Mouse (Mus musculus): ENCODE measurements around the gene Lrig1. TPM values are rescaled to one million over a fixed set of nuclear protein-coding genes. Genes with fewer than 3 reads are reported as not detected.

The Lrig1 gene
- total RNA-seq, 1 experiment, result 19.1 TPM

DNA sequence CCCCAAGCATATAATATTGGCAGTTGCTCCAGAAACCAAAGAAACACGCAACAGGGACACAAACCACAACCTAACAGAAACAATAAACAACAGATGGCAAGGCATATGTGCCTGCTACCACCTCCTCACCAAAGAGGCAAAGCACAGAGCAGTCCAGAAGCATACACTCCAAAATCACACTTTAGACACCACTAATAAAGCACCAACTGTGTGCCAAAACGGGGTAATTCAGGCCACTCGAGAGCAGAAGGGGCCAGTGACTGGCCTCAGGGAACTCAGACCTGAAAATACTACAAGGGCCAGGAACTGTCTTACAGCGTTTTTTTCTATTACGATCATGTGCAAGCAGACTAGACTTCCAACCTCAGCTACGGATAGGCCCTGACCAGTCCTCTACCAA is 14.3 kb downstream of the Lrig1 start:
- no peak for DNase-seq (ENCODE audit: low read depth, low spot score)
- Histone ChIP-seq H3K4me1 (ENCODE audit: control insufficient read depth in 2 of 2, insufficient read depth in 2 of 2, low read length in 2 of 2, poor library complexity in 1 of 2) (peaks cover 2 to 20% of the 10 kb centered on the region in 2 experiments; a peak in 2 of 4 replicates), H3K36me3 (ENCODE audit: control insufficient read depth, insufficient read depth, low read length, poor library complexity, severe bottlenecking) (no peaks in the 10 kb centered on the region), H3K9ac (ENCODE audit: insufficient read depth, low read depth, low read length, poor library complexity, severe bottlenecking) (no peak overlapping the region), H3K4me3 (ENCODE audit: insufficient read depth in 1 of 2, low read depth in 1 of 2, low read length in 2 of 2, poor library complexity in 1 of 2, severe bottlenecking in 1 of 2) (no peak overlapping the region), H3K9me3 (ENCODE audit: control insufficient read depth, insufficient read depth, low read depth, low read length) (no peaks in the 10 kb centered on the region), H3K27ac (ENCODE audit: insufficient read depth, low read depth, low read length, poor library complexity, severe bottlenecking) (no peak overlapping the region)
- no peak for TF ChIP-seq ZNF384 (IDR thresholded peaks at IDR 0.05; ENCODE audit: low read depth, low read length)
- no peak for TF ChIP-seq HCFC1 (IDR thresholded peaks at IDR 0.05; ENCODE audit: borderline replicate concordance, insufficient read depth, low read length)
- TF ChIP-seq ZC3H11A (IDR thresholded peaks at IDR 0.05; ENCODE audit: borderline replicate concordance, low read depth, low read length), result no peak
- TF ChIP-seq MAFK (IDR thresholded peaks at IDR 0.05; ENCODE audit: insufficient read depth, low read depth, low read length), result no peak
- TF ChIP-seq CHD2 (IDR thresholded peaks at IDR 0.05; ENCODE audit: low read depth, low read length), result no peak
- in situ Hi-C loops (cut with MboI; ENCODE audit: low sequenced_read_pairs in 2 of 2, unreplicated experiment in 2 of 2), result no loop called here

DNA sequence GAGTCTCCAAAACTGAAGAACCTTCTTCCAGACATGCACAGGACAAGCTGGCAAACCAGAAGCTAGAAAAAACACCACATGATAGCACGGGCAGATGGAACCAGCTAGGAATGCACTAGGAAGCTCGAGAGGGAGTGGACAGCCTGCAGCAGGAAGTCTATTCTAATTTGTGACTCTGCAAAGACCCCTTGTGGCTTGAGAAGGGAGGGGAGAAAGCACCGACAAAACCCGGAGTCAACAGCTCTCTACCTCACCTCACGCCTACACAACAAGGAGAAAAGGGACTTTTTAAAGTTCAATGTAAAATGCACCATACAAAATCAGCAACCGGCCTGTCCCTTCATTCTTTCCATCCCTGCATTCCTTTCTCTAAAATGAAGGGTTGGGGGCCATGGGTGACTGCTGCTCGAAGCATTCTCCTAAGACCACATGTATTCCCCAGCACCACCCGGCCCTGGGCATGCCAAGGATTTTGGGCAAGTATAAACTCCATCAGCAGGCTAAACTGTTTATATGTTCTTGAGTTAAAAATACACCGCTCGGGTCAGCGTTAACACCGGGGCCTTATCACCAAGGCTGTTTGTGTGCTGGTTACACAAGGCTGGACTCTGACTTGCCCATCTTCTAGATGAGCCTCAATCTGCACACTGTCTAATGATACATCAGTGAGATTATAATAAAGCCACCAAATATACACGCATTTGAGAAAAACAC is 15.0 kb downstream of the Lrig1 start:
- Histone ChIP-seq H3K4me1 (ENCODE audit: control insufficient read depth in 2 of 2, insufficient read depth in 2 of 2, low read length in 2 of 2, poor library complexity in 1 of 2) (peaks cover 2 to 18% of the 10 kb centered on the region in 2 experiments; a peak in 2 of 4 replicates), H3K36me3 (ENCODE audit: control insufficient read depth, insufficient read depth, low read length, poor library complexity, severe bottlenecking) (no peaks in the 10 kb centered on the region), H3K9ac (ENCODE audit: insufficient read depth, low read depth, low read length, poor library complexity, severe bottlenecking) (no peak overlapping the region), H3K9me3 (ENCODE audit: control insufficient read depth, insufficient read depth, low read depth, low read length) (no peaks in the 10 kb centered on the region), H3K27ac (ENCODE audit: insufficient read depth, low read depth, low read length, poor library complexity, severe bottlenecking) (no peak overlapping the region), H3K4me3 (ENCODE audit: insufficient read depth in 1 of 2, low read depth in 1 of 2, low read length in 2 of 2, poor library complexity in 1 of 2, severe bottlenecking in 1 of 2) (0 out of 4 replicates have a peak overlapping the region, but pooled peaks of 1 of the 2 experiments have one; percentile 32)
- no peak for DNase-seq (ENCODE audit: low read depth, low spot score)
- TF ChIP-seq MAFK (IDR thresholded peaks at IDR 0.05; ENCODE audit: insufficient read depth, low read depth, low read length) (no peak), ZNF384 (IDR thresholded peaks at IDR 0.05; ENCODE audit: low read depth, low read length) (no peak), HCFC1 (IDR thresholded peaks at IDR 0.05; ENCODE audit: borderline replicate concordance, insufficient read depth, low read length) (no peak), CHD2 (IDR thresholded peaks at IDR 0.05; ENCODE audit: low read depth, low read length) (no peak), ZC3H11A (IDR thresholded peaks at IDR 0.05; ENCODE audit: borderline replicate concordance, low read depth, low read length) (no peak)
- in situ Hi-C loops (cut with MboI; ENCODE audit: low sequenced_read_pairs in 2 of 2, unreplicated experiment in 2 of 2), result no loop called here

DNA sequence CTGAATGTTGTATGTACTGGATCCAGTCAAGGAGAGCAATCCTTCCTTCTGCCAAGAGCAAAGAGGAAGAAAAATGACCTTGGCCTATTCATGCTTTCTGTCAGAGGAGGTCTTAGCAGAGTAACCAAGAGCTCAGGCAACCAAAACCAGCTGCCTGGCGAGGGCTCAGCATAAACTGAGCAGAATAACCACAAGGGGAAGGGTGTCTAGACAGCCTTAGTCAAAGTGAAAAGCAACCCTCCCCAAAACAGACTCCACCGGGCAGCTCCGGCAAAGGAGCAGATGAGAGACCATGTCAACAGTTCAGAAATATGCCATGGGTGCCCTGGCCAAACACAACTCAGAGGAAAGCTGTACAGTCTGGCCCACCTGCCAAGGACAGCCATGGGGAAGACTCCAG is 16.3 kb downstream of the Lrig1 start:
- DNase-seq (ENCODE audit: low read depth, low spot score), result no peak
- Histone ChIP-seq H3K4me3 (ENCODE audit: insufficient read depth in 1 of 2, low read depth in 1 of 2, low read length in 2 of 2, poor library complexity in 1 of 2, severe bottlenecking in 1 of 2) (no peak overlapping the region), H3K9ac (ENCODE audit: insufficient read depth, low read depth, low read length, poor library complexity, severe bottlenecking) (no peak overlapping the region), H3K36me3 (ENCODE audit: control insufficient read depth, insufficient read depth, low read length, poor library complexity, severe bottlenecking) (no peaks in the 10 kb centered on the region), H3K4me1 (ENCODE audit: control insufficient read depth in 2 of 2, insufficient read depth in 2 of 2, low read length in 2 of 2, poor library complexity in 1 of 2) (peaks cover 2 to 16% of the 10 kb centered on the region in 2 experiments; a peak in 2 of 4 replicates), H3K27ac (ENCODE audit: insufficient read depth, low read depth, low read length, poor library complexity, severe bottlenecking) (no peak overlapping the region), H3K9me3 (ENCODE audit: control insufficient read depth, insufficient read depth, low read depth, low read length) (no peaks in the 10 kb centered on the region)
- in situ Hi-C loops (cut with MboI; ENCODE audit: low sequenced_read_pairs in 2 of 2, unreplicated experiment in 2 of 2), result no loop called here
- TF ChIP-seq MAFK (IDR thresholded peaks at IDR 0.05; ENCODE audit: insufficient read depth, low read depth, low read length) (no peak), CHD2 (IDR thresholded peaks at IDR 0.05; ENCODE audit: low read depth, low read length) (no peak), ZNF384 (IDR thresholded peaks at IDR 0.05; ENCODE audit: low read depth, low read length) (no peak), HCFC1 (IDR thresholded peaks at IDR 0.05; ENCODE audit: borderline replicate concordance, insufficient read depth, low read length) (no peak), ZC3H11A (IDR thresholded peaks at IDR 0.05; ENCODE audit: borderline replicate concordance, low read depth, low read length) (no peak)

DNA sequence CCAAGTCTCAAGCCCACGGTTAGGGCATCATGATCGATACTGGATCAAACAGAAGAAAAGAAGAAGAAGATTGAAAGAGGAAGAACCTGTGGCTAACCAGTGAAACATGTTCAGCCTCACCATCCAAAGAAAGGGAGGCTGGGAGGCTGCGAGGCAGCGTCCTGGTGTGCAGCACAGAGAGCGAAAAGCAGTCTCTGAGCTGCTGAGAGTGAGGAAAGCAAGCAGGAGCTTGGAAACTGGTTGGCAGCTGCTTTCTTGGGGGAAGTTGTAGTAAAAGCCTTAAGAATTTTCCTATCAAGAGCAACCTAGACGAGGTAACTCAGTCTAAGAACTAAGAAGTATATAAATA is 17.7 kb downstream of the Lrig1 start:
- peaks cover 4 to 19% of the 10 kb centered on the region in 2 experiments; a peak in 3 of 4 replicates for H3K4me1 ChIP-seq (ENCODE audit: control insufficient read depth in 2 of 2, insufficient read depth in 2 of 2, low read length in 2 of 2, poor library complexity in 1 of 2)
- no peak overlapping the region for H3K9ac ChIP-seq (ENCODE audit: insufficient read depth, low read depth, low read length, poor library complexity, severe bottlenecking)
- no peaks in the 10 kb centered on the region for H3K36me3 ChIP-seq (ENCODE audit: control insufficient read depth, insufficient read depth, low read length, poor library complexity, severe bottlenecking)
- TF ChIP-seq CHD2 (IDR thresholded peaks at IDR 0.05; ENCODE audit: low read depth, low read length), result no peak
- no peak for TF ChIP-seq HCFC1 (IDR thresholded peaks at IDR 0.05; ENCODE audit: borderline replicate concordance, insufficient read depth, low read length)
- no peak for TF ChIP-seq ZC3H11A (IDR thresholded peaks at IDR 0.05; ENCODE audit: borderline replicate concordance, low read depth, low read length)
- no peak for TF ChIP-seq ZNF384 (IDR thresholded peaks at IDR 0.05; ENCODE audit: low read depth, low read length)
- no peak for TF ChIP-seq MAFK (IDR thresholded peaks at IDR 0.05; ENCODE audit: insufficient read depth, low read depth, low read length)
- no peak overlapping the region for H3K27ac ChIP-seq (ENCODE audit: insufficient read depth, low read depth, low read length, poor library complexity, severe bottlenecking)
- in situ Hi-C loops (cut with MboI; ENCODE audit: low sequenced_read_pairs in 2 of 2, unreplicated experiment in 2 of 2), result no loop called here
- no peak overlapping the region for H3K4me3 ChIP-seq (ENCODE audit: insufficient read depth in 1 of 2, low read depth in 1 of 2, low read length in 2 of 2, poor library complexity in 1 of 2, severe bottlenecking in 1 of 2)
- DNase-seq (ENCODE audit: low read depth, low spot score), result no peak
- H3K9me3 ChIP-seq (ENCODE audit: control insufficient read depth, insufficient read depth, low read depth, low read length), result no peaks in the 10 kb centered on the region

Measured in ES-E14 (cell line).